Mouse (Mus musculus): ENCODE measurements around the gene Zfp831.

DNA sequence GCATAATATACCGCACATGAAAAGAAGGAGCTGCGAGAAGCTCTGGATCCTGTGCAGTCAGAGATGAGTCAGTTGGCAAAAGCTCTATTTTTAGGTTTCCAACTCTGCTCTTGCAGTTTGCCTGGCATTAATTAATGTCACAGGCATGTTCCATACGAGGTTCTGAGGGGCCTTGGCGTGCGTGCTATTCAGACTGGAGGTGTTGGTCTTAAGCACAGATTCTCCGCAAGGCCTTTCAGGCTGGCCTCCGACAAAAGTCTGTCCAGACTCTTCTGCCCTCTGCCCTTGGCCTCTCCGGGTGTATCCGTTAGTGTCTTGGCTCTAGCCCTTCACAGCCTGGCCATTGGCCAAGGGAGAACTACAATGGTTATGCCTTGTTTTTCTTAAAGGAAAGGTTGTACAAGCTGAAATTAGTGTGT, 43.5 kb upstream of the Zfp831 start:
- TF ChIP-seq CTCF (IDR thresholded peaks at IDR 0.05; ENCODE audit: low read depth, low read length) (no peak), TAL1 (conservative IDR thresholded peaks at IDR 0.05; ENCODE audit: low read depth, low read length) (no peak), GATA1 (IDR thresholded peaks at IDR 0.05; ENCODE audit: borderline replicate concordance, low read length) (no peak)

Data from G1E (cell line).